Mouse (Mus musculus): ENCODE results near the gene Bhlhe41. TPM values are rescaled to one million over a fixed set of nuclear protein-coding genes. Genes with fewer than 3 reads are reported as not detected.

Gene Bhlhe41
- total RNA-seq, 2 experiments from 2014 or later: 0.42 TPM; not detected in 1

GRCm38 (mm10) chr6:145847661-145848060 is 17.7 kb downstream of the Bhlhe41 start:
- ATAC-seq (replicated peaks; ENCODE audit: low FRiP score, poor library complexity, severe bottlenecking): no peak

- no peak for ATAC-seq (replicated peaks; ENCODE audit: low FRiP score, poor library complexity, severe bottlenecking)
Observed at GRCm38 (mm10) chr6:145846948-145847347, 18.4 kb downstream of the Bhlhe41 start.

DNA sequence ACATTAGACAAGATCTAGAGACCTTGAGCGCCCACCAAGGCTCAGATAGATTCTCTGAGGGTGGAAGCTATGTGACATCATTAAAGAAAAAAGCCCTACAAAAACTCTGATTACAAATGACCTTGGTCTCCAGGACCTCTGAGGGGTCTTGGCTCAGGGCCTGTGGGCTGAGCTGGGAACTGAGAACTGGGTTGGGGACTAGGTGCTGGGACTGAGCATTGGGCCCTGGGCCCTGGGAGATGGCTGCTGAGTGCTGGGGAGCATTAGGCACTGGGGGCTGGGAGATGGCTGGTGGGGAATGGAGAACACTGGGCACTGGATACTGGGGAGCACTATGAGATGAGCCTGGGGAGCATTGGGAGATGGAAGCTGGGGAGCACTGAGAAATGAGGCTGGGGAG is 19.3 kb downstream of the Bhlhe41 start:
- ATAC-seq (replicated peaks; ENCODE audit: low FRiP score, poor library complexity, severe bottlenecking): no peak

GRCm38 (mm10) chr6:145845611-145846010 is 19.7 kb downstream of the Bhlhe41 start:
- no peak for ATAC-seq (replicated peaks; ENCODE audit: low FRiP score, poor library complexity, severe bottlenecking)

GRCm38 (mm10) chr6:145835359-145835758 is 30.0 kb downstream of the Bhlhe41 start:
- ATAC-seq (replicated peaks; ENCODE audit: low FRiP score, poor library complexity, severe bottlenecking): no peak

DNA sequence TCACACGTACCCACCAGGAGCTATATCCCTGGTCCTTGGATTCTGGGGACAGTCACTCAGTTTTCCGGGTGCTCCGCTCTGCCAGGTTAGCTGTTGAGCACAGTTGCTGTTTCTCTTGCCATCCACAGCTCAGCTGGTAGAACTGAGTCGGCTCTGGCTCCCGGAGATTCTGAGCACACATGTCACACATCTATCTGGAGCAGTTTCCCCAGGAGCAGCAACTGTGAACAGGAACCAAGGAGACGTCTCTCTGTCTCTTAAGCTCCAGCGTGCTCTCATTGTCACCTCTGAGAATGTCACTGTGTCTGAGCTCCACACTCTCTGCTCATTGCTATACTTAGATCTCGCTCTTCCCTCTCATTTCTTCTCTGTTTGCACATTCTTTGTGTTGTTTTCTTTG is 32.4 kb downstream of the Bhlhe41 start:
- no peak for ATAC-seq (replicated peaks; ENCODE audit: low FRiP score, poor library complexity, severe bottlenecking)

DNA sequence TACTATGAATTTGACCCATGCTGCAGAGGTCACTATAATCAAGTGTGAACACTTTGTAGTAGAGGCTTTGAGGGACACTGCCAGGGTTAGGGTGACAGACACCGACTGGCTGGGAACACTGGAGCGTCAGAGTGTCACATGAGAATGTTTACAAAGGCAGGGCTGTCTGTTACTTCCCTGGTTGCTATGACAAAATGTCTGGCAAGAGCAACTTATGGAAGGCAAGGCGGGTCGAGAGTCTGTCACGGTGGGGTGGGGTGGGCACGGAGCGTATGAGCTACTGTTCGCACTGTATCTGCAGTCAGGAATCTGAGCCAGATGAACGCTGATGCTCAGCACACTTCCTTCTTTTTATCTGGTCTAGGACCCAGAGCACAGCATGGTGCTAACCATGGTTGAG is 34.7 kb downstream of the Bhlhe41 start:
- no peak for ATAC-seq (replicated peaks; ENCODE audit: low FRiP score, poor library complexity, severe bottlenecking)

GRCm38 (mm10) chr6:145830117-145830516 is 35.2 kb downstream of the Bhlhe41 start:
- ATAC-seq (replicated peaks; ENCODE audit: low FRiP score, poor library complexity, severe bottlenecking): no peak

GRCm38 (mm10) chr6:145829062-145829835 is 36.1 kb downstream of the Bhlhe41 start:
- no peak for ATAC-seq (replicated peaks; ENCODE audit: low FRiP score, poor library complexity, severe bottlenecking)

GRCm38 (mm10) chr6:145826305-145826704 is 39.1 kb downstream of the Bhlhe41 start:
- ATAC-seq (replicated peaks; ENCODE audit: low FRiP score, poor library complexity, severe bottlenecking): no peak

DNA sequence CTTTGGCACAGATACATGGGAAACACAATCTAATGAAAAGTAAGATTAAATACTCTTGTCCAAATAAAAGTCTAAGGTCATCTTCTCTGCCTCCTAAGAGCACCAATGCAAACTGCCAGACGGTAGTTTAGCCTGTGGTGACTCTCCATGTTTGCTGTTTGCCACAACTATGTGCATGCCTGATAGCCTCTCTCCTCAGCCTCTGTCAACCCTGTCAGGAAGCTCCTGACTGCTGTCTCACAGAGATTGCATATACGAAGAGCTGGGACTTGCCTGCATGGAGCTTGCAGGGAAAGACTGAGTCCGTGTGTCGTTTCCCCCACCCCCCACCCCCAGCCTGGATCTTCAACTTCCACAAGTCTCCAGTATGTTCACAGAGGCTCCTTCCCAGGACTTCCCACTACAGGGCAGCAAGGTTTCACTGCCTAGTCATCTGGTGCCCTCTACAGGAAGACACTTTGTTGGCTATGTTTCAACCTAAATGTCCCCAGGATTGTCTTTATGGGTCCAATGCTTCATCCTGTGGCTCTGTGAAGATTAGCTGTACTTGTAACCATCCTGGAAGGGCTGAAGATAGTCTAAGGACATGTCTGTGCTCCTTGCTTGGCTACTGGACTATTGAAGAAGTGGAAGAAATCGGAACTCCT is 41.6 kb downstream of the Bhlhe41 start:
- no peak for ATAC-seq (replicated peaks; ENCODE audit: low FRiP score, poor library complexity, severe bottlenecking)

GRCm38 (mm10) chr6:145823103-145823502 is 42.3 kb downstream of the Bhlhe41 start:
- no peak for ATAC-seq (replicated peaks; ENCODE audit: low FRiP score, poor library complexity, severe bottlenecking)

DNA sequence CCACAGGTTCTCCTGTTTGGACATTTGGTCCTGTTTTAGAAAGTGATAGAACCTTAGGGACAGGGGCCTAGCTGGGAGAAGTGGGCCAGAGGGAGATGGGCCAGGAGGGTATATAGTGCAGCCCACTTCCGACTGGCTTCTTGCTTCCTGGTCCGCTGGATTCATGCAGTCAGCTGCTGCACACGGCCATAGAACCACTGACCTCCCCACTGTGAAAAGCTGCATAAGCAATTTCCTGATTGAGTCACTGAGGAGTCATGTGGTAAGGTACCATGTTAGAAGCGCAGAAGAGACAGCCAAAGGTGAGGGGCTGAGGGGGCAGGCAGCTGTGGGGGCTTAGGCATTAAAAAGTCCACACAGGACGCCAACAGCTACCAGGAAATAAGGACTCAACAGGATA is 43.1 kb downstream of the Bhlhe41 start:
- ATAC-seq (replicated peaks; ENCODE audit: low FRiP score, poor library complexity, severe bottlenecking): no peak

- no peak for ATAC-seq (replicated peaks; ENCODE audit: low FRiP score, poor library complexity, severe bottlenecking)
Observed at GRCm38 (mm10) chr6:145819151-145819550, 46.2 kb downstream of the Bhlhe41 start.

GRCm38 (mm10) chr6:145815200-145815599 is 50.2 kb downstream of the Bhlhe41 start:
- no peak for ATAC-seq (replicated peaks; ENCODE audit: low FRiP score, poor library complexity, severe bottlenecking)

DNA sequence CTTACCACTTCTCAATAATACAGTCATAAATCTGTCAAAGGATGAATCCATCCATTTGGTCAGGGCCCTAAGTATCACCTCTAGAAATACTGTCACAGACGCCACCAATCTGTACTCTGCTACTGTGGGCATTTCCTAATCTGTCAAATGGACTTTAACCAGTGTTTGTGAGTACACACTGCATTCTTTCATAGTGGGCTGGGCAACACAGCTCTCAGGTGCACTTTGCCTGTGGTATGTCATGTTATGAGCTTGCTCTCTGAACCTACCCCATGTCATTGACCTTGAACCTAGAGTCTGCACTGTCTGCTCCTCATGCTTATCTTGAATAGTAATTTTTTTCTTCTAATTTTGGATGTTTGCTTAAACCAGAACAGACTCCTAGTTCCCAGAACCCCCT is 54.2 kb downstream of the Bhlhe41 start:
- ATAC-seq (replicated peaks; ENCODE audit: low FRiP score, poor library complexity, severe bottlenecking): no peak

DNA sequence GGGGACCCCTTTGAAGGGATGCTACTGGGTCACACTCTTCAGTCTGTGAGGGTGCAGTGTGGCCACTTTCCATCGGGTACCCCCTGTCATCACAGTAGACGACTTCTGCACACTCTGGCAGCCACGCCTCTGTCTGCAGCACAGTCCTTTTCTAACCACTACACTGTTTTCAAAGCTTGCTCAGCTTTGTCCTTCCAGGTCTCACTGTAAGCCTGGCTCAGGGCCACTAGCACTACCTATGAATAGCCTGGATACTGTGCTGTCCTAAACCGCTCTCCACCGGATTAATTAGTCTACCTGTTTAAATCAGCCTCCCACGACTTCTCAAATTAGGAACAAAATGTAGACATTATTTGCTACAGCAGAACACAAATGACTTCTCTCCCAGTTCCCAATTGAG is 55.3 kb downstream of the Bhlhe41 start:
- no peak for ATAC-seq (replicated peaks; ENCODE audit: low FRiP score, poor library complexity, severe bottlenecking)

- ATAC-seq (replicated peaks; ENCODE audit: low FRiP score, poor library complexity, severe bottlenecking): no peak
Observed at GRCm38 (mm10) chr6:145809566-145809965, 55.8 kb downstream of the Bhlhe41 start.

Data from erythroid progenitor cell, adult 5-6 weeks (primary cell).